Mouse (Mus musculus) B cell, adult 67 days (primary cell): ENCODE results near the gene Adra1b. TPM values are rescaled to one million over a fixed set of nuclear protein-coding genes. Genes with fewer than 3 reads are reported as not detected.

Experiments used
- total RNA-seq, 2 experiments: library from RNA; stranded (reverse); gene quantifications; 4 replicates each; pipeline ENCODE4 v1.2.4; 2023

The Adra1b gene
- total RNA-seq: not detected

DNA sequence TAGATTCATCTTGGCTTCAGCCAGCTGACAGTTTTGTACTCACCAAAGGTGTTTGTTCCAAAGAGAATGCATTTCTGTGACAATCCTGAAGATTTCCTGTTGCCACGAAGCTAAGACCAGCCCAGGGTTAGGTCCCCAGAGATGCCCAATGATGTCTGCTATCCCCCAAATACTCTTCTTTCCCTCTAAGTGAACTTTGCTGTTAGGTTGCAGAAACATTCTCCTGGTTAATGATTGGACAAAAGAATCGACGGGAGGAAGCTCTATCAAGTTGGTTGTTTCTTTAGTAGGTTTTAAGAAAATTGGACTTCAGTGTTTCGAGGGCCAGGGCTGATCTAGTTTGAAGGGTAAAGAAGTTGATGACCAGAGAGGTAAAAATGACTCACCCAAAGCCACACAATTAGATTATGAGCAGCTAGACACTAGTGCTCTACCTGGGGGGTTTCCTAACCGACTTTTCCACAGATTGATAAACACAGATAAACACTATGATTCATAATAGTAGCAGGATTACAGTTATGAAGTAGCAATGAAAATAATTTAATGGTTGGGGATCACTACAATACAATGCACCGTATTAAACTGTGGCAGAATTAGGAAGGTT lies at the start of gene Adra1b:
TSS of gene Adra1b (minus strand) at position 160 of the 604 bp plus-strand sequence.

GRCm38 (mm10) chr11:43747233-43748226 lies 153.5 kb downstream of the Adra1b start, which contains the start of gene Ttc1:
TSS of gene Ttc1 (minus strand) at chr11:43748008.

Other genes starting within 250 kb of the Adra1b start
- 10 to 100 TPM; 72.8 to 77.2 TPM for gene Pwwp2a, start 219.2 kb downstream of the Adra1b start, total RNA-seq
- gene Ttc1, start 153.2 kb downstream of the Adra1b start, total RNA-seq: 10 to 100 TPM; 48.7 to 55.9 TPM